Mouse (Mus musculus): ENCODE results near the gene Misp.

The Misp gene

DNA sequence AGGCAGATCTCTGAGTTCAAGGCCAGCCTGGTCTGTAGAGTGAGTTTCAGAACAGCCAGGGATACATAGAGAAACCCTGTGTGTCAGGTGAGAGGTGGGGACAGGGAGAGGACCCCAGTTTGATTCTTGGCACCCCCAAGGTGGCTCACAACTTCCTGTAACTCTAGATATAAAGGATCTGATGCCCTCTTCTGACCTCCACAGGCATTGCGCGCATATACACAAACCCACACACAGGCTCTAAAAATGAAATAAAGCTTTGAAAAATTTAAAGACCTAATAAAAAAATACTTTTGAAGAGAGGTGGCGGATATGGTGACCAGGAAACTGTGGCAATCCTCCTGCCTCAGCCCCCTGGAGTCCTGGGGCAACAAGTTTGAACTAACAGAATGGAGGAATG is 24.9 kb upstream of the Misp start:
- DNase-seq = no peak

DNA sequence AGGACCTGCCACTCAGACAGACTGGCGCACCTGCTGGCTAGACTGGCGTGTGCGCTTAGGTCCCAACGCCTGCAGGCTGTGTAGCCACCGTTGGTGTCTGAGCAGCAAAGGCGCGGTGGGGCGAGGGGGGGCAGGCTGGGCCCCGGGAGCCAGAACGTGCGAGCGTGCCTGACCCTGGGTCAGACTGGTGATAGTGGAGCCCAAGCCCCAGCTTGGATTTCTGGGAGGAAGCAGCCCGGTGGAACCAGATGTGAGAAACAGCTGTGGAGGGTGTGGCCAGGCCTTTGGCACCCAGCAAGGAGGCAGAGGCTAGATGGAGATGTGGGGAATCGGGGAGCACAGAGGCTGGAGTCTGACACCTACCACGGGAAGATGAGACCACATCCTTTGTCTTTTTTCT is 23.5 kb upstream of the Misp start:
- DNase-seq = no peak

DNA sequence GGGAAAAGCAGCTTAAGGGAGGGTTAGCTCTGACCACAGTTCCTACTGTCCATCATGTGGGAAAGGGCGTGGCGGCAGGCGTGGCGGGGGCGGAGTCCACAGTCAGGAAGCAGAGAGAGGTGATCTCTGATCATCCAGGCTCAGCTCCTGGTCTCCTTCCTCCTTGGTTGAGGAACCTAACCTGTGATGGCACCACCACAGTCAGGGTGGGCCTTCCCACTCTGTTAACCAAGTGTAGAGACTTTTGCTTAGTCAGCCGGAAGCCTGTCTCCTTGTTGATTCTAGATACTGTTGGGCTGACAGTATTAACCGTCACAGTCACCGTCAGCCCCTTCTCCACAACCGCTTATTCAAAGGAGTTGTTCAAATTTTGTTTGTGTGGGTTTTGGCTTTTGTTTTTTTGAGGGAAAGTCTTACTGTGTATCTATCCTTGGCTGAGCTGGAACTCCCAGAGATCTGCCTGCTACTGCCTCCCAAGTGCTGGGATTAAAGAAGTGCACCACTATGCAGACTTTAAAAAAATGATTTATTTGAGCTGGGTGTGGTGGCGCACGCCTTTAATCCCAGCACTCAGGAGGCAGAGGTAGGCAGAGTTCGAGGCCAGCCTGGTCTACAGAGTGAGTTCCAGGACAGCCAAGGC is 22.4 kb upstream of the Misp start:
- DNase-seq = no peak

DNA sequence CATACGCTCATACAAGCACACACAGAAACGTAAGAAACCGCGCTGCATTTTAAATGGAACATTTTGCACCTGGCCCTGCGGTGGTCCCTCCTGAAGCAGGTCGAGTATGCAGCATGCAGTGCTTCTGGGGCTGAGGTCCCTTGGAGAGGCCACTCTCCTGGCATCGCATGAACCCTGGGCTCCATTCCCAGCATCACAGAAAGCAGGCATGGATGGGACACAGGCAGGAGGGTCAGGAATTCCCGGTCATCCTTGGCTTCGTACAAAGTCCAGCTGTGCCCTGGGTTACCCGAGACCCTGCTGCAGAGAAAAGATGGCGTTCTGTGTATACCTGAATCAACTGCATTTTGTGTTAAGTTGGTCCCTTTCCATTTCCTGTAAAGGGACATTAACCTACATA is 20.3 kb upstream of the Misp start:
- no peak for DNase-seq

DNA sequence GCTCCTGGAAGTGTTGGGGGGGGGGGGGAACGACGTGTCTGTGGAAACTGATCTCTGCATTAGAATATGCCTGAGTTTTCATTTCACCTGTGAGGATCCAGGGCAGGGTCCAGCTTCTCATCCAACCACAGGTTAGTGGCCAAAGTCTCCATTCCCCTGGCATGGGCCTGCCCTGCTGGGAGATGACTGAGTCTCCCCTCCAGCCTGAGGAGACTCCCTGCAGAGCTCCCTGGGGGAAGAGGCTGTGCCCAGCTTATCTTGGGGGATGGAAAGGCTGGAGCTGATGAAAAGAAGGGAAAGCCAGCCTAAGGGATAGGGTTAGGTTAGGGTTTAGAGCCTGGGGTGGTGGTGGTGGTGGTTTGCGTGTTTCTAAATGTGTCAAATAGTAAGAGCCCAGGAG is 19.0 kb upstream of the Misp start:
- no peak for DNase-seq

DNA sequence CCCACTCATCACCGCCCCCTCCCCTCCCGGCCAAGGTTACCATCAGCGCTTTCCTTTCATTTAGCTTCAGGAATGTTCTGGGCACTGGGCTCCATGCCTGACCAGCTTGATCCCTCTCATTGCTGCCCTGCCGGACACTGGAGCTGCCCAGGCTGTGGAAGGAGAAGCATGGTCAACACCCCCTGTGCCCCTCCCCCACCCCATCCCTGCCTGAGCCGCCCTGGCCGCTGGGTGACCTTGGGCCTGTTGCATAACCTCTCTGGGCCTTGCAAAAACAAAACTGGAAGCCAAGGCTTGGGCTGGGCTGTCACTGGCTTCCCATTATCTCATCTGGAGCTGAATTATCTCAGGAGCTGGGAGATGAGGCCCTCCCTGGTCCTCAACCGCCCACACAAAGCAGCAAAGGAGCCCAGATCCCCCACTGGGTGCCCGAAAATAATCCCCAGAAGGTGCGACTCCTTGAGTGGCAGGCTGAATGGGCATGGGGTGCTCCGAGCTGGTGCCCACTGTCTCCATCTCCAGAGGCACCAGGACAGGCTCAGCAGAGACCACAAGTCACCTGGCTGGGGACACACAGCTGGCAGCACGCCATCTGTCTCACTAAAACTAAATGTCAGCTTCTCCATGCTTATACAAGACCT is 18.3 kb upstream of the Misp start:
- peak; percentile 60 for DNase-seq

DNA sequence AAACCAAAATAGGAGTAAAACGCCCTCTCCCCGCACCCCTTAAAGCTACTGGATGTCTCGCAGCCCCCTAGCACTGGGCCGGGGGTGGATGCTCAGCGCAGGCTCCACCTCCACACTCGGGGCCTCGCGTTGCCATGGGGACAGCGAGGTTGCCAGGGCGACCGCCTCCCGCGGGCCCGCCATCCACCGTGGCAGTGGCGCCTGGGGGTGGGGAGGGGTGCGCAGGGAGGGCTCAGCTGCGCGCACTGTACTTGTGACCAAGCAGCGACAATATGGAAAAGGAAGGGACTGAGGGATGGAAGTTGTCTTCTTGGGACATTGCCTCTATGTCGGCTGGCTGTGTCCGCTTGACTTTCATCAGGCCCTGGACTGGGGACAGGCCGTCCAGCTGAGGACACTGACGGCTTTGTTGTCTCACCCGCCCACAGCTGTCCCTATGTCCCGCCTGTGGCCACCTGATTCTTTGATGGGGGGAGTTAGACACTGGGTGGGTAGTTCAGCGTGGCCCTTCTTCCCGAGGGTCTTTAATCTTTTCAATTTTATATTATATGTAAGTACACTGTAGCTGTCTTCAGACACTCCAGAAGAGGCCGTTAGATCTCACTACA is 17.0 kb upstream of the Misp start:
- peak; percentile 97 for DNase-seq

DNA sequence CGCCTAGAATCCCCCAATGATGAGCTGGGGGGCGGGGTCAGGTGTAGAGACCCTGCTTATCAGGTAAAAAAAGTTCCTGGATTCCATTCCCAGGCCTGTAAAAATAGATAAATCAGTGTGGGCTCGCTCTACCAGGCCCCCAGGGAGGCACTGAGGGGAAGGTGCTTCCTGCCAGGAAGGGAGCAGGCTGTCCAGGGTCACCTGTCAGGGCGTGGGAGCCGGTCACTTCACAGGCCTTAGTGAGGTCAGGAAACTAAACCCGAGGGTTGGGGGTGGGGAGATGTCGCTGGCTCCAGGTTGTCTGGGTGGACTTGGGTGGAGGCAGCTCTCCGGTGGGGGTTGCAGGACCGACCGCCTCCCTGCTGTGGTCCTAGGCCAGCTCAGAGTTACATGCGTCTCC is 15.2 kb upstream of the Misp start:
- DNase-seq = no peak

DNA sequence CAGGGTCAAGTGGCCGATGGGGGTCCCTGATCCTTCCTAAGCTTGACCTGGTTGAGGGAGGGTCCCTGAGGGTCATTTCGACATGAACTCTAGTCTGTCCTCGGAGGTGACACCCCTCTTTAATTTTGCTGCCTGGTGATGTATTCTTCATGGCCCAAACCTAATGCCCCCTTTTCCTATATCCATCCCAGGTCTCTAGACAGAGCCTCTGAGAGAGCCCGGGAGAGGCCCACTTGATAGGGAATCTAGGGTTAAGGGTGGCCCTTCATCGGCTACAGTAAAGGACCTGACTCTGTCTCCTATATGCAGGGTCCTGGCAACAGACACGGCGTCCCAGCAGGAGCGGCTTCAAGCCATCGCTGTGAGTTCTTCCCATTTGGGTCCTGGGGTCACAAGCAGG is 14.5 kb upstream of the Misp start:
- DNase-seq = no peak

DNA sequence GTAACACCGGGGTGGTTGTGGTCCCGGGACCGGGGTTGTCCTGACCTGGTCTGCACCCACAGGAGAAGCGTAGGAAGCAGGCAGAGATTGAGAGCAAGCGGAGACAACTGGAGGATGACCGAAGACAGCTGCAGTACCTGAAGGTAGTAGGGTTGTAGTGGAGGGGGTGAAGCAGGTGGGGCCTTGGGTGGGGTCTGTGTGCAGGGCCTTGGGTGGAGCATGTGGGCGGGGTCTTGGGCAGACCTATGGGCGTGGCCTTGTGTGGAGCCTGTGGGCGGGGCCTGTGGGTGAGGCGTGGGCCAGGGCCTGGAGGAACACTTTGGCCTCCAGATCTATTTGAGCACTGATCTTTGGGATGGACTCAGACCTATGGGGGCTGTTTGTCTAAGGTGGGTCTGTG is 13.8 kb upstream of the Misp start:
- DNase-seq = no peak

DNA sequence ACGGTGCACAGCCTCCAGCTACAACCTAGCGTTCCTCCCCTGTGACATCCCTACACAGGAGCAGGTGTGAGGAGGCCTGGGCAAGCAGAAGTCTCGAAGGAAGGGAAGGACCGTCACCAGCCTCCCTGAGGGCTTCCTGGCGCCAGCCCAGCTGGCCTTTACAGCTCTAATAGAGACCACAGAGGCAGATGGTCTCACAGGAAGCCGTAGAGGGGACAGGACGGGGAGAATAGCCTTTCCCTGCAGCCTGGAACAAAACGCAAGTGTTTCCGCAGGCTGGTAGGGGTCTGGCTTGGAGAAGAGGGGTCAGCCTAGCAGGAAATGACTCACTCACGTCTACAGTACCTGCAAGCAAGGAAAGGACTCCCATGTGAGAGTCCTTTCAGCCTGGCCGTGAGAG is 13.0 kb upstream of the Misp start:
- no peak for DNase-seq

DNA sequence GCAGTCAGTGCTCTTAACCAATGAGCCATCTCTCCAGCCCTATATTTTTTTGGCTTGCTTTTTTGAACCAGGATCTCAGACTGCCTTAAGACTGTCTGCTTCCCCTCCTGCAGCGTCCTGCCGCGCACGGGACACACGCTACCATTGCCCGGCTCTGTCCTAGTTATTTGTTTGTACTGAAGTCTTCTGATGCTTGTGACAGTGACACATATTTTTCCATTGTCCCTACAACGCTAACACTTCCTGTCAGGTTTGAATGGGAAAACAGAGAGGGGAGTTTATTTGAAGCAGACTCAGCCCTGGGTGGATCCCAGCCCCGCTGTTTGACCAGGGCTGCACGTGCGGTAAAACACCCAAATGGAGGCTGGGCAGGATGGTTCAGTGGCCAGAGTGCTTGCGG is 12.1 kb upstream of the Misp start:
- no peak for DNase-seq

DNA sequence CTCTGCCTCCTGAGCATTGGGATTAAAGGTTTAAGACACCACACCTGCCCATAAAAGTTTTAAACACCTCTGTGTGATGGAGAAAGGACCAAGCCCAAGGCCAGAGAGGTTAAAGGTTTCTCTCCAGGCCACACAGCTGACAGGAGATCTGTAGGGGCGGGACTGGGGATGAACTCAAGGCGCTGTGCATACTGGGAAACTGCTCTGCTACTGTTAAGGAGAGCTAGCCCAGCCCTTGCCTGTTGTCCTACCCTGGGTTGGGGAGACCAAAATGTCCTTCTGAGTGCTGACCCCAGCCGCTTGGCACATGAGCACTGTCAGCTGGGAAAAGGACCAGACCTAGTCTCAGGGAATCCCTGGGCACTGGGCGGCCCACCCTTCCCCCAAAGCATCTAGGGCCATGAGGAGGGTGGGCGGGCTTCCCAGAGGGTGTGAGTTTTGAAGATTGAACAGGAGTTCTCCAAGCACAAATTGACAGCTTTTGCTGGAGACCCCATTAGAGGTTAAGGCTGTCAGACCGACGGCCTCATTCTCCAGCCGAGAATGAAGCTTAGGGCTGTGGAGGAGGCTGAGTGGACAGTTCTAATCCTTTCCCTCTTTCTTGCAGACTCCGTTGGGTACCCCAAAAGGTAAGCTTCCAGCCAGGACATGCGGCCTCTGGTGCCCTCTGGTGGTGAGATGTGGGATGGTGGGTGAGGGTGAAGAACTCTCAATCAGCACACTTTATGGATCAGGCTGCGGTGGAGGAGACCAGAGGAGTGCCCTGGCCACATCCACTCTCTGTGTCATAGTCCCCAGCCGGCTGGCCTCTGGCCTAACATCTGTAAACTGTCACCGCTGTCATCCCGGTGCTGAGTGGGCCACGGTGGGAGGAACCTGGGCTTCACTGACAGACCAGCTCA is 8.8 kb upstream of the Misp start:
- peak; percentile 77 for DNase-seq

DNA sequence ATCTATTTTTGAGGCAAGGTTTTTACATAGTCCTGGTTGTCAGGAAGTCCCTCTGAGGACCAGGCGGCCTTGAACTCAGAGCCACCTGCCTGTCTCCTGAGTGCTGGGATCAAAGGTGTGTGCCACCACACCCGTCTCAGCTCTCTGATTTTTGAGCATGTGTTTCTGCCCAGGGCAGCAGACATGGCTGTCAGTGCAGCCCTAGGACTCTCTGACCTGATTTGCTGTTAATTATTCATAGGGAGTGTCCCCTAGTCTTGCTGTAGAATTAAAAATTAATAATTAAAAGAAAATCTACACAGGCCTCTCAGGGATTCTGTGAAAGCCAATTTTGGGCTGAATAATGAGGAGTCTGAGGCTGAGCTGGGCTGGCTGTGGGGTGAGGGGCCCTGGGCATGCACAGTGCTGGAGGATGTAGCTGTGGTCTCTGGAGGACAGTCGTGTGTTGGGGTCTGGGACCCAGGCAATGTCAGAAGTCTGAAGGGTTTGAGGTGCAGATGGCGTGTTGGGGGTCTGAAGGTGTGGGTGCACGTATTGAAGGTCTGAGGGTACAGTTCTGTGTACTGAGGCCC is 6.4 kb upstream of the Misp start:
- DNase-seq = no peak

DNA sequence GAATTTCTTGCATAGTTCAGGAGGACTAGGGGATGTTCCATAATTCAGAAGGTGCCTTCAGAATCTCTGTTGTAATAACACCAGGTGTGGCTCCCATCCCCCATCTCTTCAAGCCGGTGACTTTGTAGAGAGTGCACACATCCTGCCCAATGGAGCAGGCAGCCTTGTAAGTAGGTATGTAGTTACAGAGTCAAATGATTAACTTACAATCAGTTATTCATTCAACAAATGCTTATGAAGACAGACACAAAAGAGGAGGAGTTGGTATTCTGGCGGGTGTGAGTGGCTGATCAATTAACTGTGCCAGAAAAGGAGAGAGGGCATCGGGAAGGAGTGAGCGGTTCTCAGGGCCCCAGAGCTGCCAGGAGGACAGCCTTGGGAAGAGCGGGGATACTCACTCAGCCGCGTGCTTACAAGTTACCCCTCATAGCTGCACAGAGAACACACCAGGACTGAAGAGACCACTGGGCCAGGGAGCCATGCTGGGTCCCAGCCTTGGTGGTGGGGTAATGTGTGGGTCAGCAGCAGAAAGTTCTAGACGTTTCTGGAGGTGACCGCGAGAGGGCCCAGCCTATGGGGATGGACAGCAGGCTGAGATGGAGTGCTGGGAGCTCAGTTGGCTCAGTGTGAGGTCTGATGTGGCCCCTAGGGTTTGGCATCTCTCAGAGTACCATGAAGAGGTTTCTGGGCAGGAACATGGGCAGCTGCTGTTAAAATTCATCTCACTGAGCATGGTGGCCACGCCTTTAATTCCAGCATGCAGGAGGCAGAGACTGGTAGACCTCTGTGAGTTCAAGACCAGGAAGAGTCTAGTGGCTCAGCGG is 4.9 kb upstream of the Misp start:
- DNase-seq = no peak

DNA sequence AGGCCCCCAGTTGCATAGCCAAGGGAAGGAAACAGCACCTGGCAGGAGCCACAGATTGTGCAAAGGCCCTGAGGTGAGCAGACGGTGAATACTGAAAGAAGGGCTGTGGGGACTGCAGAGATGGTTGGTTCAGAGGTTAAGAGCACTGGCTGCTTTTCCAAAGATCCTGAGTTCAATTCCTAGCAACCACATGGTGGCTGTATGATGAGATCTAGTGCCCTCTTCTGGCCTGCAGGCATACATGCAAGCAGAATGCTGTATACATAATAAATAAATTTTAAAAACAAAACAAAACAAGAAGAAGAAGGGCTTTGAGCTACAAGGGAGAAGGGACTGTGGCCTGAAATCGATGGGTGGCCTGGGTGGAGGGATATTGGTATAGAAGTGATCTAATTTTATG is 3.7 kb upstream of the Misp start:
- no peak for DNase-seq

DNA sequence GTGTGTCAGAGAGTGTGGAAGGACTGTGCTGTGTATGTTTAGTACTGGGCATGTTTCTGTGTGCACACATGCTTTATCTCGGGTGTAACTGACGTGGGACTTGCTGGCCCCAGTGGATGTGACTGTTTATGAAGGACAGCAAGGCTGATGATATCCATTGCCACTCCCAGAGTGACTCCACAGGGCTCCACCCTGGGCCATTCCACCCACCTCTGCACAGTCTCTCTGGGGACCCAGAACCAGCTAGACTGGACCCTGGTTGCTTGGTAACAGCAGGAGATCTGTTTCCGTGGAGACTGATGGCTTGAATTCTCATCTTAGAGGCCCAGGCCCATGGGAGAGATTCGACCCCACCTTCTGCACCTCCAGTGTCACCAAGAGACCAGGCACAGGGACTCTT is 2.6 kb upstream of the Misp start:
- DNase-seq = no peak

DNA sequence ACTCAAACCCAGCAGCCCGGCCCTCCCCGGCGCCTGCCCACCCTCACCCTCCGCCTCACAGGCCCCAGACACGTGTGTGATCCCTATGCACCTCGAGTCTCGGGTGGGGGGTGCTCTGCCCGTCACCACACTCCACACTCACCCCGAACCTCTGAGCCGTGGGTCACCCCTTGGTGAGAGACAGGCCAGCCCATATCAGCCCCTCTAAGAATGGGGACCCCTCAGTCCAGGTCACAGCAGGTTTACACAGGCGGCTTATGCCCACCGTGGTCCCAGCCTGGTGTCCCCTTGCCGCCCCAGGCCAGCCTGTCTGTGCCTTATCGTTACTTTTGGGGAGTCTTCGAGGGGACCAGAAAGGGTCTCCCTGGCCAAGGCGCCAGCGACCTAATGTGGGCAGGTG is 1.2 kb upstream of the Misp start:
- DNase-seq = no peak

DNA sequence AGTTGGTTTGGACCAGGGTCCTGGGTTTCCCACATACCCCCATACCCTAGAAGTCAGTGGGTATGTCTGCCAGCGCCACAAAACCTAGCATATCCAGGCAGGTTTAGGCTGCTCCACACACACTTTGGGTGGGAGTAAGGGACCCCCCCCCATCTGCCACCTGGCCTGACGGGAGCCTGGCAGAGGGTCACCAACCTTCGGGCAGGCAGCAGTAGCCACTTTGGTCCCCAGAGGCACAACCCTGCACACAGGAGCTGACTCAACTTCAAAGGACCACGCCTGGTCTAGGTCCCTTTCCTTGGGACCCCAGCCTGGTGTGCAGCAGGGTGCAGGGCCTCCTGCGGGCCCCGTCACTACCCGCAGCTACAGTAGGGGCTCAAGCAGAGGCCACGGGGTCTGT is 512 bp upstream of the Misp start:
- no peak for DNase-seq

DNA sequence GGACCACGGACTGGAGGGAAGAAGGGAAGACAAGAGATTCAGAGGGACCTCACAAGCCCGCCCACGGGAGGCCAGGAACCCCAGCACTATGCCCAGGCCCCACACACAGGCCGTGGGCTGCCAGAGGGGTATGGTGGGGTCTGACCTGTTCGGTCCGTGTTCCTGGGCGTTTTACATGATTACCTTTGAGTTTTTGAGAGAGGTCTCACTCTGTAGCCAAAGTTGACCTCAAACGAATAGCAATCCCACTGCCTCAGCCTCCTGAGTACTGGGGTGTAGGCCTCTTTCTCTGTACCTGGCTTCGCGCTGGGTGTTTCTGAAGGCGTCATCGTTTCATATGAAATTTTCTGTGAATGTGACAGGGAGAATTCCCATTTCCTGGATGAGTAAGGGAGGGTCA is 942 bp downstream of the Misp start:
- no peak for DNase-seq

DNA sequence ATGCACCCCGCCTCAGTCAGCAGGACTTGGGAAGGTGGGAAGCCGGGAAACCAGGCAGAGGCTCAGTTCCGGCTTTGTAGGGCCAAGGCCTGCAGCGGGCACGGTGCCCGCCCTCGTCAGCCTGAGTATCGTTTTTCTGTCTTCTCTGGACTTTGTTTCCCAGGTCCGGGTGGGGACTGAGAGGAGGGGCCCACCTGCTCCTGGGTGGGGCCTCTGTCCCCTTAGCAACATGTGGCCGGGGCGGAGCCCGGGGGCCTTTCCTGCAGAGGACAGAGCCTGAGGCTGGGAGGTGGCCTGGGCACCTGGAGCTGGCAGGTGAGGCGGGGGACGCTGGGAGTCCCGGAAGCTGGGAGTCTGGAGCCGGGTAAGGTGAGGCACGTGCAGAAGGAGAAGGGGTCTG is 1.6 kb downstream of the Misp start:
- DNase-seq = no peak

DNA sequence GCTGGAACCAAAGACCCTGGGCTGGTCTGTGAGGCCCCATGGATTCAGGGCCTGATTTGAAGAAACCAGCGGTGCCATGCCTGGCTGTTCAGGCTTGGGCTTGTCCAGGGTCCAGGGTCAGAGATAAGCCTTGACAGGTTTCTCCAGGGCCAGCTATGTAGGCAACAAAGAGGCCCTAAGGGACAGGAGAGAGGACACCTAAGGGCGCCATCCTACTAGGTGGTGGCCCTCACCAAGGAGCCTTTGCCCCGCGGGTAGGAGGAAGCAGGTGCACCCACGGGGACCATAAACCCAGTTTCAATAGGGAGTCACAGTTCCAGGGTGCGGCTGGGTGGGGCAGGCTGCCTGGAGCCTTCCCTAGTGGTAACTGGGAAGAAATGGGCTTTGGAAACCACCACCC is 2.2 kb downstream of the Misp start:
- DNase-seq = no peak

DNA sequence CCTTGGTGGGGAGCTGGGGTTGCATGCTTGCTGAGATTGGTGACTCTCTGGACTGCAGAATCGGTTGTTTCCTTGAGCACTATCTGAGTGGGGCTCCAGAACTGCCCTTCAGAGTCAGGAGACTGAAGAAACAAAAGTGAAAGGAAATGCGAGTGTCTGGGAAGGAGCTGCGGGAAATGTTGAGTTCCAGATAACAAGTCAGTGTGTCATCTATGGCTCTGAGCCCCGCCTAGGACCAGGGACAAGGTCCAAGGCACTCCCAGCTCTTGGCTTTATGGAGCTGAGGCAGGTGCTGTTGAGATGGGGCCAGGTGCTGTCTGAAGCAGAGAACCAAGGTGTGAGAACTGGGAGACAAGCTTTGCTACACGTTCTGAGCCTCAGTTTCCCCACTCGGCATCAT is 3.6 kb downstream of the Misp start:
- DNase-seq = no peak
